ENCODE assay signal across 20 mouse cellular contexts in genomic region chr2:125917297-125917679, GRCm38 (mm10). TPM values are rescaled to one million over a fixed set of nuclear protein-coding genes. Genes with fewer than 3 reads are reported as not detected.
DNase-seq lines count a peak whose midpoint lies in the region; ATAC-seq lines count a peak whose summit lies in the region.
"Had no signal": no experiment of that assay in that cellular context is flagged by ENCODE, and none has a peak within 500 bp of the region (broad histone marks: within the 10 kb centered on the region; RNA-seq: fewer than 3 reads in every experiment).

No protein-coding gene starts in this region.

- H3K9ac ChIP-seq in lung, embryonic 15.5 days: no peak overlapping the region
- no peak overlapping the region for H3K9ac ChIP-seq in embryonic facial prominence, embryonic 14.5 days (ENCODE audit: low read depth, low read length)
- H3K9ac ChIP-seq in limb, embryonic 13.5 days: no peak overlapping the region
- H3K9ac ChIP-seq: intestine, embryonic 15.5 days; kidney, embryonic 15.5 days had no signal

- peaks cover 9% of the 10 kb centered on the region for H3K4me1 ChIP-seq in lung, embryonic 15.5 days
- peaks cover 8% of the 10 kb centered on the region for H3K4me1 ChIP-seq in embryonic facial prominence, embryonic 14.5 days (ENCODE audit: control insufficient read depth, insufficient read depth, low read length)
- H3K4me1 ChIP-seq in limb, embryonic 13.5 days: peaks cover 31% of the 10 kb centered on the region
- H3K4me1 ChIP-seq: heart, embryonic 10.5 days; intestine, embryonic 15.5 days had no signal

- no peak for ATAC-seq in lung, embryonic 15.5 days (ENCODE audit: borderline replicate concordance, extremely low read depth, low FRiP score, low TSS enrichment)
- peak; percentile 56 for ATAC-seq in embryonic facial prominence, embryonic 14.5 days (ENCODE audit: low read depth)
- ATAC-seq in limb, embryonic 13.5 days (ENCODE audit: low FRiP score, low read depth): peak; percentile 58
- ATAC-seq: intestine, embryonic 15.5 days had no signal

- H3K36me3 ChIP-seq in lung, embryonic 15.5 days: no peaks in the 10 kb centered on the region
- H3K36me3 ChIP-seq in embryonic facial prominence, embryonic 14.5 days (ENCODE audit: control insufficient read depth, insufficient read depth, low read length): peaks cover 3% of the 10 kb centered on the region; the same call in 1 of the 2 replicates
- H3K36me3 ChIP-seq in limb, embryonic 13.5 days: 0 out of 2 replicates have a peak, but pooled peaks cover 2% of the 10 kb centered on the region
- H3K36me3 ChIP-seq: intestine, embryonic 15.5 days had no signal

- peak overlapping the region; percentile 3; the same call in 1 of the 2 replicates for H3K27ac ChIP-seq in lung, embryonic 15.5 days
- H3K27ac ChIP-seq in embryonic facial prominence, embryonic 14.5 days (replicated peaks; ENCODE audit: low read depth, low read length): no peak overlapping the region
- no peak overlapping the region for H3K27ac ChIP-seq in limb, embryonic 13.5 days
- H3K27ac ChIP-seq: gastrocnemius, adult 2 months; heart, embryonic 10.5 days; intestine, embryonic 15.5 days; kidney, embryonic 15.5 days had no signal

- peak; percentile 25 to 43 for DNase-seq in cerebellum, postnatal 10 days
- DNase-seq in cerebellum, adult 9-11 months: no peak
- no peak for DNase-seq in lung, postnatal 4 days
- no peak for DNase-seq in embryonic facial prominence, embryonic 14.5 days (ENCODE audit: low spot score)
- no peak for DNase-seq in embryo, embryonic 10.5 days (ENCODE audit: low spot score)
- no peak for DNase-seq in thymus, postnatal 4 days
- DNase-seq: adrenal gland, postnatal 14 days; cerebellum, adult 8-10 months; embryo, embryonic 11 days; gastrocnemius, adult 2 months; heart, postnatal 14 days; lung, postnatal 10 days; thymus, adult 2 months had no signal

- H3K4me2 ChIP-seq in lung, embryonic 15.5 days: no peak overlapping the region
- H3K4me2 ChIP-seq in embryonic facial prominence, embryonic 14.5 days (ENCODE audit: low read depth, low read length): no peak overlapping the region
- no peak overlapping the region for H3K4me2 ChIP-seq in limb, embryonic 13.5 days (replicated peaks)
- H3K4me2 ChIP-seq: intestine, embryonic 15.5 days; kidney, embryonic 15.5 days; liver, embryonic 11.5 days had no signal

- WGBS in lung, embryonic 15.5 days: 61% methylated on average over 3 of the region's 3 CpGs
- 49% methylated on average over 3 of the region's 3 CpGs for WGBS in embryonic facial prominence, embryonic 14.5 days
- WGBS in limb, embryonic 13.5 days: 22% methylated on average over 3 of the region's 3 CpGs

- H3K9me3 ChIP-seq in lung, embryonic 15.5 days: no peaks in the 10 kb centered on the region
- no peaks in the 10 kb centered on the region for H3K9me3 ChIP-seq in embryonic facial prominence, embryonic 14.5 days (ENCODE audit: control insufficient read depth, low read length)
- H3K9me3 ChIP-seq in limb, embryonic 13.5 days: no peaks in the 10 kb centered on the region
- H3K9me3 ChIP-seq: heart, embryonic 10.5 days; intestine, embryonic 15.5 days; kidney, embryonic 15.5 days had no signal

- no peaks in the 10 kb centered on the region for H3K27me3 ChIP-seq in lung, embryonic 15.5 days
- H3K27me3 ChIP-seq in embryonic facial prominence, embryonic 14.5 days (replicated peaks; ENCODE audit: control insufficient read depth, insufficient read depth, low read length): no peaks in the 10 kb centered on the region
- no peaks in the 10 kb centered on the region for H3K27me3 ChIP-seq in limb, embryonic 13.5 days
- H3K27me3 ChIP-seq: intestine, embryonic 15.5 days; kidney, embryonic 15.5 days had no signal

- no peak overlapping the region for H3K4me3 ChIP-seq in lung, embryonic 15.5 days
- no peak overlapping the region for H3K4me3 ChIP-seq in embryonic facial prominence, embryonic 14.5 days (ENCODE audit: low read depth, low read length)
- no peak overlapping the region for H3K4me3 ChIP-seq in limb, embryonic 13.5 days
- H3K4me3 ChIP-seq: erythroblast, embryonic 14.5 days; gastrocnemius, adult 2 months; heart, embryonic 10.5 days; intestine, embryonic 15.5 days; kidney, embryonic 15.5 days had no signal

RNA-seq across cellular contexts. Expression of gene Cops2, which starts 58.3 kb away (rescaled TPM):
- 73.4 and 76.0 TPM in 2 replicates for polyA plus RNA-seq in lung, embryonic 15.5 days (2015; fragmentation: Nextera tagmentation; extraction: Ambion mirVana)
- 89.0 and 90.0 TPM in 2 replicates for polyA plus RNA-seq in embryonic facial prominence, embryonic 14.5 days (2014; fragmentation: Nextera tagmentation; extraction: Ambion mirVana)
- 86.1 and 90.3 TPM in 2 replicates for polyA plus RNA-seq in limb, embryonic 13.5 days (2015; fragmentation: Nextera tagmentation; extraction: Ambion mirVana)

RNA-seq across cellular contexts. Expression of gene Galk2, which starts 58.4 kb away (rescaled TPM):
- polyA plus RNA-seq in lung, embryonic 15.5 days (2015; fragmentation: Nextera tagmentation; extraction: Ambion mirVana): 39.4 and 39.9 TPM in 2 replicates
- 35.2 and 42.0 TPM in 2 replicates for polyA plus RNA-seq in embryonic facial prominence, embryonic 14.5 days (2014; fragmentation: Nextera tagmentation; extraction: Ambion mirVana)
- polyA plus RNA-seq in limb, embryonic 13.5 days (2015; fragmentation: Nextera tagmentation; extraction: Ambion mirVana): 43.7 and 44.8 TPM in 2 replicates

Comparison
In these comparisons a context has a peak if more than half of its experiments do, and no peak if none do; other contexts are left out.
1. DNase-seq: peak in cerebellum, postnatal 10 days (2 of 2); none in cerebellum, adult 9-11 months (single experiment), lung, postnatal 4 days (0 of 2), embryonic facial prominence, embryonic 14.5 days (single experiment), embryo, embryonic 10.5 days (single experiment) and thymus, postnatal 4 days (single experiment).